Mouse (Mus musculus): ENCODE measurements at regions not wholly inside any gene's neighbourhood (a gene's known extent, or its start where the extent isn't known, plus 50 kb on each side); places are given as distances from the start of the nearest gene placed in this dataset.

DNA sequence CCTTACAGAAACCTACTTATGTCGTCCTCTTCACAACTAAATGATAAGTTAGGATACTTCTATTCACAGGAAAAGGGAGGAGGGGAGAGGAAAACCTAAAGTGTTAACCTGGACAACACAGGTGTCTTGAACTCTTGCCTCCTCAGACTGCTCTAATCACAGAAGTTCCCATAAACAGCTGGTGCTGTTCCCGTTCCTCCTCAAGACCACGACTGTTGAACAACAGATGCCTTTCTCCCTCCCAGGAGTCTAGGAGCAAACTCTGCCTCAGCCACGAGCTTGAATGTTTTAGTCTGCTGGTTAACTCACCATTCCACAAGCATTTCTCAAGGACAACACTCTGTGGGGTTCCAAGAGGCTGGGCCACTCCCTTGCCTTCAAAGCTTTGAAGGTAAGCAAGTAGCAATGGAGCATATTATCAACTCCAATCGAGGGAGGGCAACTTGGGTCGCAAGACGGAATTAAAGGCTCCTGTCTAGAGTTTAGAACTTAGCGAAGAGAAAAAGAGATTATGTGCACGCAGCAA, 186.6 kb upstream of the Bcl6 start:
- no peak for DNase-seq

DNA sequence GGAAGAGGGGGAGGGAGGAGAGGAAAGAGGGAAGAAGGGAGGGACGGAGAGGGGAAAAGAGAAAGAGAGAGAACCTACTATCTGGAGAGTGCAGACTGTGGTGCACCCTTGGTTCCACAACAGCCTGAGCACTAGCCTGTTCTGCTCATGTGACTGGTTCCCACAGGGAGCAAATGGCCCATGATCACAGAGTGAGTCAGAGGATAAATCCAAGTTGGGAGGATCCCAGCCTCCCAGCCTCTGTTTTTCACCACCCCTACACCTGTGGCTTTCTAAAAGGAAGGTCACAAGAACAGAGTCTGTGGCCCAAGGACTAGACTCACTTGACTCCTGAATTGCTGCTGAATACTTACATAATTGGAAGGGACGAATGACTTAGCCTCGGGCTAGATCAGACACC, 185.9 kb upstream of the Bcl6 start:
- no peak for DNase-seq

DNA sequence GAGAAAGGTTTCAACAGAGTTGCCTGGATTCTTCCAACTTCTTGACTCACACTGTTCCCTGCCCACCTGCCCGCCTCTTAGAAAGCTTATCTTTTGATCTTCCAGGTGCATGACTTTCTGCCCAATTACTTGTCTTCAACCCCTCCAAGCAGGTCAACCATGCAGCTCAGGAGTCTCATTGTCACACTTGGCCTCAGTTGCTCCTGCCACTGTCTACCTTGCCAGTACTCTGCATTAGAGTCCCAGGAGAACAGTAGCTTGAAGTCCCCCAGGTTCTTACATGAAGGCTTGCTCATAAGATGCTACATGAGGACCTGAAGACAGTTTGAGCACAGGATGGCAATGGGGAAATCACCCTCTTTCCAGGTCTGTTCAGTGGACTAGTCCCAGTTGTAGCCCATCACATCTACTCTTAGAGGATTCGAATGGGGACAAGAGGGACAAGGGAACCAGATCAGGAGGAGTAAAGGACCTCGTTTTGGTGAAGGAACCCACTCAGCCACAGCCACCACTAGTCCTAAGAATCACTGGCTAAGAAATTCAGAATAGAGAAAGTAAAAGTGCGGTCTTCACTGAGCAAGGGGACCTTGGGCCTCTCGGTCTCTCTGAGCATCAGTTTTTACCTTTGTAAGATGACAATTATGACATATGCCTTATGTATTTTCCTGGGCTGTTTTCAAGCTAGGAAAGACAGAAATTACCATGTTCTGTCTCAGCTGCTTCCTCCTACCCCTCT, 185.3 kb upstream of the Bcl6 start:
- DNase-seq: no peak

DNA sequence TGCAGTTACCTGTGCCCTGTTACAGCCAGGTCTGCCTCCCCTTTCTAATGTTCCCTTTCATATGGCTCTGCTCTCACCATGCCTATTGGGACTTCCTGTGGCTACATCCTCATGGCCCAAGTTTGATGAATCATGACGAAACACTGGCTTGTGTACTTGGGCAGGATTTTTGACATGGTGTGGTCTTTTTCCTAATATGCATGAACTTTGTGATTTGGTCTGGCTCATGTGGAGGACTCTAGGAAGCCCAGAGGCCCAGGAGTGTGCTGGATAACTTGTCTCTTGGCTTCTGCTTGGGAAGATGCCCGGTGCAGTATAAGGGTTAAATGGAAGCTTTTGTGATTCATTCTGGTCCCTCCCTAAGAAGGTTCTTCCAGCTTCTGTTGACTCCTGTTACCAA, 184.0 kb upstream of the Bcl6 start:
- no peak for DNase-seq

DNA sequence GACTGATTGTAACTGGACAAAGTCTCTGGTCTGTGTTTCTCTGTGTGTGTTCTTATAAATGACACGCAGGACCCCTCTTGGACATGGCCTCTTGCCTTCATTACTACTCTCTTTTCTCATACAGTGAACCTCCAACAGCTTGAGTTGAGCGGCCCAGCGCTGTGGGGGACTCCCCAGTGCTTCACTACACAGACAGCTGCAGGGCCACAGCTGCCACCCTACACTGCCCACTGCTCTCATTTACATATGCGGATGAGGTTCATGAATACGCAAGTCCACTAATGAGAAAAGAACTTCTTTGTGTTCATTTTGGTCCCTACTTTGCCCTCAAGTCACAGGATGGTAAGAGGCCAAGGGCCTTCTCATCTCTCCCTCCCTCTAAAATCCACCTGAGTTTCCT, 183.4 kb upstream of the Bcl6 start:
- DNase-seq: no peak

DNA sequence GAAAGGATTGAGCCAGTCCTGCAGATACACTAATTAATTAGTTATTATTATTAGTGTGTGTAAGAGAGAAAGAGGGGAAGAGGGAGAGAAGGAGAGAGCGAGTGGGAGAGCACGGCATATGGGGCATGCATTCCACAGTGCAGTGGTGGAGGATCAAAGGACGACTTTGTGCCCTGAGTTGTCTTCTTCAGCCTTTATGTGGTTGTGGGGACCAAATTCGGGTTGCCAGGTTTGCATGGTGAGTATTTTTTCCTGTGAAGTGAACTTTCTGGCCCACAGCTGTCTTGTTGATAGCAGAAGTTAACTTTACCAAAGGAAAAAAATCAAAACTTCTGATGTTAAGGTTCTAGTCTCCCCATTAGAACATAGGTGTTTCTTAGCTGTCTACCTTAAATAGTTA, 182.5 kb upstream of the Bcl6 start:
- DNase-seq: no peak

DNA sequence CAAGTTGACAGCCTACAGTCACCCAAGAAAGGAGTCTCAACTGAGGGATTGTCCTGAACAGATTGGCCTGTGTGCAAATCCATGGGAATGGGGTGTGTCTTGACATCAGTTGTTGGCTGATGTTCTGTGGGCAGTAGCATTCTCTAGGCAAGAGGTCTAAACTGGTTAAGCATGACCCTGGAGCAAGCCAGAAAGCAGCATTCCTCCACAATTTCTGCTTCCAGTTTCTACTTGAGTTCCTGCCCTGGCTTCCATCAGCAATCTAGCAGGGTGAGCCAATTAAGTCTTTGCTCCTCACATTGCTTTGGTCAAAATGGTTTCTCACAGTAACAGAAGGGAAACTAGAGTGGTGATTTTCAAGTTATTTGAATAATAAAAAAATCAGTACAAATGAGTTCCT, 177.8 kb upstream of the Bcl6 start:
- DNase-seq: no peak

DNA sequence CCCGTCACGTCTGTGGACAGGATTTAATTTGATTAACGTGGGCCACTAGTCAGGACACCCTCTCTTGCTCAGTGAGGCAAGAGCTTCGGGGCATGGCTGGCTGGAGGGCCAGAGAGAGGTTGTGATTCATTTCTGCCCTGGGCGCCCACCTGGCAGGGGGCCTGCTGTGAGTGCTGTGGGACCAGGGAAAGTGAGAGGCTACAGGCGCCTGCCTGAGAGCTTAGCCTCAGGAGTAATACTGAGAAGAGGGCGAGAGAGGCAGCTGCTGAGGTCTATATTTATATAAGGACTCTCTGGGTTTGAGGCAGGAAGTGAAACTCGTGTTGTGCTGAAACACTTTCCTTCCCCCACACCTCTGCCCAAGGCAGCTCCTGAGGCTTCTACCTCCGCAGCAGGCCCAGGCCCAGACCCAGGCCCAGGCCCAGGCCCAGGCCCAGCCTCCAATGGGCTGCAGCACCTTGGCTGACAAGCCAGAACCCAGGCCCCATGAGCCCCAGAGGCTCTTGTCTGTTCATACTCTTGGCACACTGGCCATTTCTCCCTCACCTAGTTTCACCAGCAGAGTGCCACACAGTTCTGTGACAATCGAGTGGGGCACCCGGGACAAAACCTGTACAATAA, 176.9 kb upstream of the Bcl6 start:
- DNase-seq: no peak

DNA sequence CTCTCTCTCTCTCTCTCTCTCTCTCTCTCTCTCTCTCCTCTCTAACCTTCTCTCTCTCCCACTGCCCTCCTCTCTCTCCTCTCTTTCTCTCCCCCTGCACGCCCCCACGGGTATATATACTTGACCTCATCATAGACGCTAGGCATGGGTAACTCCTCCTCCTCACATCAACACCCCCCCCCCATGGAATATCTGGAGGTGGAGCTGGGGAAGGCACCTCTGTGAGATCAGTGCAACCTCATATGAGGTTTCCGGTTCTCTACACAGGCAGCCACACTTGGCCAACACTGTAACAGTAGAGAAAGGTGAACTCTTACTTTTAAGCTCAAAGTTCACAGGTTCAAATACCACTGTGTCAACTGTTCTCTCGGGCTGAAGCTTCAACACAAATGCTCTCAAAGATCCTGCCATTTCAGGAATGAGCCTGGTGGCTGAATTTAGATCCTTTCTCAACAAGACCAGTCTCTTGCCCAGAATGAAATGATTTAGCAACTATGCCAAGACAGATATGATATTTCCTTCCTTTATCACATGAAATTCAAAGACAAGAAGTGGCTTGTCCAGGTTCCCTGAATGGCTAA, 172.1 kb upstream of the Bcl6 start:
- no peak for DNase-seq

DNA sequence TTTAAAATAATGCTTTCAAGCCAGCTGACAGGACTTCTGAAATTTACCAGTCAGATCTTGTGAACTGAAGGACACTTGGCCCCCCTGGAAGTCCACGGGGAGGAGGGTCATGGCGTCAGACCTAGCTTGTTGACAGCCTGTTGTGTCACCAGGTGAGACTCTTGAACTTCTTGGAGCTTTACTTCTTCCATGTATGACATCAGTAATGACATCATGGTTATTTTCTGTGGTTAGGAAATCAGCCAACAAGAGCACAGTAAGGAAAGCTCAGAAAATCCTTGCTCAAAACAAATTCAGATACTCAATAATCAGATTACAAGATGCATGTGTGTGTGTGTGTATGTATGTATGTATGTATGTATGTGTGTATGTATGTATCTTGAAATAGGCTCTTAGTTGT, 170.7 kb upstream of the Bcl6 start:
- DNase-seq: no peak

DNA sequence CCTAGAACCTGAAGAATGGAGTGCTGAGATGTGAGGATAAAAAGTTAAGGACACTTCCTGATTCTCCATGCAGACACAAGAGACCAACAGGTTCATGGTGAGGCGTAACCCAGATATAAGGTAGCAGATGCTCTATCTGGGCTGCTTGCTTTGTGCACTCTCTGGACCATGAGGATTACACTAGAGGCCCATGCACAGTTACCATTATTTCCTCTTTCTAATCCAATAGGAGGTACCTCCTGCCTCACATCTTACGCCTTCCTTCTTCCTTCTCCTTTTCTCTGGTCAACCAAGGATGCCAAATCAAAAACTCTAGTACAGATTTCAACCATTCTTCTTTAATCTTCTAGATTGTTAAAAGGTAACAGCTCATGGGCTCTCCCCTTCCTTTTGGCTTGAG, 169.1 kb upstream of the Bcl6 start:
- DNase-seq: no peak

DNA sequence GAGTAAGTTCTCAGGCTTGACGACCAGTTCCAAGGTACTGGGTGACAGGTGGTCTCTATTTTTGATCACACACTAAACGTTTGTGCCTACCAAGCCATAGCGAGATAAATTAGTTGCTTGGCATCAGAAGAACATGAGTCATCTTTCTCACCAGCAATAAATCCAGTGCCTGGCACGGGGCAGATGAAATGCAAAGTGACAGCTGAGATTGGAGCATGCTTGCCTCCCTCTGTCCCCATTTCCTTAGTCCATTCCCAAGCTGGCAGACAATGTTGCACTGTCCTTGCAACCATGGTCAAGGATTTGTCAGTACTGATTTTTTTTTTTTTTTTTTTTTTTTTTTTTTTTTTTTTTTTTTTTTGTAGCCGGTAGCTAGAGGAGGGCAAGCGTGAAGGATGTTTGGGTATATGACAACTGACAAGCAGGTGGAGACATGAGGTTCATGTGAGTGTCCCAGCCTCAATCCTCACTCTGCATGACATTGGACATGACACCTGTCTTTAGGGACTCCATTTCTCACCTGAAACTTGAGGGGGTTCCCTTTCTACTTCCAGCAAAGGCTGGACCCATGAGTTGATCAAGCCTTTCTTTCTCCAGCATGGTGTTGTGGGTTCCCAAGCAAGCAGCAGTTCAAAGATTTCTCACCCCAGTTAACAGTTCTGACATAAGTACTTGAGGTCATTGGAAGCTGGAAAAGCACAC, 168.2 kb upstream of the Bcl6 start:
- DNase-seq: no peak

DNA sequence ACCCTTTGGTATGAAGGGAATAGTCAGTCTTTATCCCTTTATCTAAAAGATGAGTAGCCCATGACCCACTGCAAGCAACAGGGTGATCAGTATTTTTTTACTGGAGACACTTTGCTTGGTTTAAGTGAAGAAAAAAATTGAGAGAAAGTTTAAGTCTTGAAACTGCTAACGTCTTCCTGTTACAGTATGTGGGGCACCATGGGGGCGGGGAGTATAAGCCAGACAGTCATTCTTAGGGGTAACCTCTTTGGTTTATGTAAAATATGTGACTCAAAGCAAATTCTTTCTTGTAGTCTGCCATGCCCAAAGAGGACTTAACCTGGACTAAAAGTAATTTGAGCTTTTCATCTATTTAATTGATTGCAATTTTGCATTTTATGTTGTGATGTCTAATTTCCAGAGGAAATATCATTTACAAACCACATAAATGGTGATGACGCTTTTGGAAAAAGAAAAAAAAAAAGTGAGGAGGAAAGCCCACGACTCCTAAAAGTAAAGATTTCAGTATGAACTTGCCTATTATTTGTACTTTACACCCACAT, 166.2 kb upstream of the Bcl6 start:
- no peak for DNase-seq

DNA sequence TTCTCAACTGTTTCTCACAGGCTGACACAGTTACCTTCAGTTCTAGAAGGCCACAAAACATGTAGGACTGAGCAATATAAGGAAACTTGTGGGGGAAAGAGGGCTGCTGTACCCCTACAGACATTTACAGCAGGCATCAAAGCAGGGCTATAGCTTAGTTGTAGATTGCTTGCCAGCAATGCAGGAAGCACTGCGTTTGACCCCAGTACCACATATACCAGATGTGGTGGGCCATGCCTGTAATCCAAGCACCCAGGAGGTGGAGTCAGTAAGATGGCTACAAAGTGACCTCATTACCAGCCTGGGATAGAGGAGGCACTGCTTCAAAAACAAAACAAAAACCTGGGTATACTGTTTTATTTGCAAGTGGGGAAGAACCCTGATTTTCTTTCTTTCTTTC, 165.3 kb upstream of the Bcl6 start:
- DNase-seq: no peak

DNA sequence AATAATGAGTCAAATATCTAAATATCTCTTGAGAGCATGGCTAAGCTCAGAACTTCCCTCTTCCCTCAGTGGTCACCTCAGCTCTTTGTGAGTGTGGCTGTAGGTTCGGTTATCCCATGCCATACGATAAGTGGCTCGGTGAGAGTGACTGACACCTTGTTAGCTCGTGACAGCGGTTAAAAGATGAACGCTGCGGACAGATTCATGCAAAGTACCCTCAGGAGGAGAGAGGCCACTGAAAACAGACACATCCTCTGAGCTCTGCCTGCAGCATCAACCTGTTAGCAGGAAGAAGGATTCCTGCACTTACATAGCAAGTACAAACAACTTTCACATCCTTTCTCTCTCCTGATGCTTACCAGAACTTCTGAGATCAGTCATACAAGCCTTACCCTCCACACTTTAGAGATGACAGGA, 163.2 kb upstream of the Bcl6 start:
- no peak for DNase-seq

DNA sequence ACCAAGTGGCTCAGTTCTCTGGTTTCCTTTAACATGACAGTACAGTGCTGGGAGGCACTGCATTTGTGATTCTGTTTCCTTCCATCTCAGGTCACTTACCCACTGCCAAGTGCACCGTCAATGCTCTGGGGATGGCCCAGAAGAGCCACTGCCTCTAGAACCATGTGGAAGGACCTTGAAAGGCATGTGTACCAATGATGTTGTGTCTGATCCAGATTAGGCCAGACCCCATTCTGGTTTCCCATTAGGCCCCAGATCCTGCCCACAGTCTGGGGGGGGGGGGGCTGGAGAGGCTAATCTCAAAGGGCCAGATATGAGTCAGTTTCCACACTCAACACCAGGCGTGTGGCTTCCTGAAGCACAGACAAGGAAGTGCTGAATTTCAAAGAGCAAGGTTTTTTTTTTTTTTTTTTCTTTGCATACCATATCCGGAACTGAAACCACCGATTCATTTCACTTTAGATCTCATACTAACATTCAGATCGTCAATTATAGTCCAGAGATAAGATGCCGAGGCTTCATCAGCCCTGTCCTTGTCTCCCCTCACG, 162.6 kb upstream of the Bcl6 start:
- DNase-seq: no peak

DNA sequence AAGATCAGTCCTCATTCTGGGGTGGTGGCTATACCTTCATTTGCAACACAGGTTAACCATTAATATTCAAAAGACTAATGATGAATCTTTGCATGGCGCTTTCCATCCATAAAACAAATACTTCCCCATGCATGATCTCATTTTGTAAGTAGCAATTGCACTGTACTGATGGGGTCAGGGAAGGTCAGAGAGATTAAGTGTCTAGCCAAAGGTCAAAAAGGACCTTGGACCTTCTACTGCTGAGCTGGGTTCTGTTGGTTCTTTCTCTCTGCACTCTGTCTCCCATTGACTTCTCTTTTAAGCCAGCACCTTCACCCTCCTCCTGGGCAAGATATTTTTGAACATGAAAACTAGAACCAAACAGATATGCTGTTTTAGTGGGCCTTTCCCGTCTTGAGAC, 161.9 kb upstream of the Bcl6 start:
- no peak for DNase-seq

DNA sequence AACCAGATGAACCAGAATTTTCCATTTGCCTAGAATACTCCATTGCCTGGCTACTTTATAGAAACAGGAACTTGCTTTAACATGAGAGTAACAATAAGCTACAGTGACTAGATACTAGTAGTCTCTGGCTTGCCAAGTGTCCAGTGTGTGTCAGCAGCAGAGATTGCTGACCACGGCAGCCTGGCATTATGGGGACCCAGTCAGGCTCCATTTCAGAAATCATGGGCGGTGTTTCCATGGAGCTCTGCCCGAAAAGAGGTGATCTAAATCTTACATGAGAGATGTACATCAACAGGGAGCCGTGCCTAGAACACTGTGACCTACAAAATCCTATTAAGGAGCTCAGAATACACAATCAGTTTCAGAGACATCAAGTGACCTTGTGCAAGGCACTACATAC, 160.8 kb upstream of the Bcl6 start:
- DNase-seq: no peak

DNA sequence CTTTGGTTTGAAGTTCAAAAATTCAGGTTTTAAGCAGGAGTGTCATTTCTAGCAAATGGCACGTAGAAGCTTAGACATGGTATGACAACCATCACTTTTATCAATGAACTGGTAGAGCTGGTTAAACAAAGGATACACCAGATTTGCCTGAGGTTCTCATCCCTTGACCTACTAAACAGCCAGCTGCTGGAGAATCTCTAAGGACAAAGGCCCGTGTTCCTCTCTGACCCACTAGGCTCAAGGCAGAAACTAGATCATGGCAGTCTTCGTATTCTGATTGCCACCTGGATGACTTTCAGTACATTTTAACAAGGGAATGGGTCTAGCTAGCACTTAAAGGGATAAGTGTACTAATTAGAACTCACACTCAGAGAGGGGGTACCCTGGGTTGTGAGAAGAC, 155.2 kb upstream of the Bcl6 start:
- no peak for DNase-seq

DNA sequence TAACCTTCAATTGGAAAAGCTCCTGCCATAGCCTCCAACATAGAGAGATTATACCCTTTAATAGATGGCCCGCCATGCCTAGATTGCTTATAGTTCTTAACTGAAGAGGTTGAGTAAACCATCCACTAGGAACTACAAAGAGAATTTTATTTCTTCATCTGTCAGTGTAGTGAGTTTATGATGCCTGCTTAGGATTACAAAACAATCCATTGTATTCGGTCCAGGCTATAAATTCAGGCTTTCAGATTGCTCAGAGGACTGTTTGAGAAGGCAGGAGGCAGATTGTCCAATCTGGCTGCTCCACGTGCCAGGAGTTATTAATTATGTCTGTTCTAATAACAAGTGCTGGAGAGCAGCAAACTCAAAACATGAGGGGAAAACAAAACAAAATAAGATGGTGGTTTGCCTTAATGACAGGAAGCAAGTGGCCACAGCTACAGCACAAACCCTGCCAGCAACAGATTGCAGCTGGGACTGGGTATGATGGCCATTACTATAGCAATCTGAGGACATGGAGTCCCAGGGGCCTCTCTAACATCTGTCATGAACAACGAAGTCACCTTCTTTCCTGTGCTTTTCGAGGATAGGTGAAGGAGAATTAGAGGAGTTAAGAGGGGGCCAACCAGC, 154.4 kb upstream of the Bcl6 start:
- DNase-seq: no peak

DNA sequence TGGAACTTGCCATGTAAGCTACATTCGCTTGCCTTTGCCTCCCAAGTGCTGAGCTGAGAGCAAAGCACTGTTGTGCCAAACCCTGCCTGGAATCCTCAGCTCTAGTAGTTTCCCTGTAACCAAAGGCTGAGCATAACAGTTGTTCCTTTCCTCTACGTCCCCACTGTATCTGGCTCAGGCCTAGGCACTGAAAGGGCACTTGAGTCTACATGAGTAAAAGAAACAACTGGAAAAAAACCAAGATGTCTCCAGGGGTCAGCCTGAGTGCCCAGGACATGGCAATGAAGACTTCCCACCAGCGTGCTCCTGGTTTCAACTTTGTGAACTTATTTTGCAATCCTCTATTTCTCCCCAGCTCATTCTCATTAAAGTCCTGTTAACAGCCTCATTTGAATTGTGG, 150.5 kb upstream of the Bcl6 start:
- no peak for DNase-seq

DNA sequence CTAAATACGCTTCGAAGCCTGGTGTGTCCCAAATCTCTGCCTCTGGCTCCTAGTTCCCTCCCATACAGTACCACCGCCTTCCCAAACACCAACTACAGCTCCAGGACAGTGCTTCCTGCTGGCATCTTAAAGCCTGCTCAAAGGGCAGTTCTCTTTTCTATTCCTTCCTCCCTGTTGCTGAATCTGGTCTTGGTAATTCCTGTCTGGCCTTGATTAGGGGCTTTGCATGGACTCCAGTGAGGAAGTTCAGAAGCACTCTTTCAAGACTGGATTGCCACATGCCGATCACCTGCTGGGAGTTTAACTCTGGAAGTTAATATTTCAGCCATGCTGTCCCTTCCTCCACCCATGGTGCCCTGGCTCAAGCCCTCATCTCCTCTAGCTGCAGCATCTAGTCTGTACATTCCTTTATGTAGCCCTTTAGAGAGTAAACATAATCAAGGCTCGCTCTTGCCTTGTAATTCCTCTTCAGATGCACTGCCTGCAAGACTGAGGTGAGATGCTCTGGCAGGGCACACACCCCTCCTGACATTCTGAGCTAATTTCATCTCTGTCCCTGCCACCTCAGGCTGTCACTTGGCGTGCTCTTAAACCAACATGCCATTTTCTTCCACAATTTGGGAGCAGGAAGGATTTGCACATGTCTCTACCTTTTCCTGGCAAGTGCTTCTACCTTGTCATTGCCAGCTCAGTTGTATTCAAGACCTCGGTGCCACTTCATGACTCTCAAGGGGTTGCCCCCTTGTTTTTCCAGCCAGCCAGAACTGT, 148.8 kb upstream of the Bcl6 start:
- DNase-seq: no peak

All from lung, postnatal 14 days (tissue).